Mouse (Mus musculus): Measurements from ENCODE around the gene Cyp2a5.
"Not testable (repeated sequence)": the region's sequence is repeated elsewhere in the genome, so short reads cannot be mapped to it uniquely, and the experiment has no call there.

The Cyp2a5 gene

DNA sequence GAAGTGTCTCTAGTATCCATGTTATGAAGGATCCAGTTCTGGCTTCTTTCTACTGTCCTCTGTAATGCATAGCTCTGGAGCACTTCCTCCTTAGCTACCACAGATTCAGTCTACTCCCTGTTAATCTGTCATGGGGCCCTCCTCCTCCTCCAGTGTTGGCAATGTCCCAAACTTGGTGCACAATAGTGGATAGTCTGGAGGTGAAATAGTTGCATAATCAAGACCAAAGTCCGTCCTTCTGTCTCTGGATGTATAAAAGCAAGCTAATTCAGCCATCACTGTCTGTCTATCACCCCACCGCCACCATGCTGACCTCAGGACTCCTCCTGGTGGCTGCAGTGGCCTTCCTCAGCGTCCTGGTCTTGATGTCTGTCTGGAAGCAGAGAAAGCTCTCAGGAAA lies at the start of gene Cyp2a5:
Cyp2a5 (plus strand) TSS at position 247 of the 400 bp plus-strand sequence.
- peak; percentile 78 to 90 for DNase-seq

DNA sequence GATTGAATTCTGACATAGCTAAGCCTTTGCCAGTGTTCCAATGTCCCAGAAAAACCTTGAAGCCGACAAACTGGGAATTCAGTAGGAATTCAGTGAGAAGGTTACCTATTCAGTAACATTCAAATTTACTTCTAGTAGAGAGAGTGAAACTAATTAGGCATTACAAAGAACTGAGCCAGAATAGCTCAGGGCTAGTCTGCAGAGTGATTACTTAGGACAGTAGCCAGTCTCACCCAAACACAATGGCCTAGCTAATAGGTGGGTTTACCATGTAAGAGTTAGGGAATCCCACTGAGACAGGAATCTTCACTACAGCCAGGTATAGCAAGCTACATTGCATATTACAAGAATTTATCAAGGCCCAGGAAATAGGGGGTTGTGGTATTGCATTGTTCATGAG lies 49.1 kb upstream of the Cyp2a5 start:
- not testable (repeated sequence) for DNase-seq

GRCm38 (mm10) chr7:26789984-26790383 lies 45.1 kb upstream of the Cyp2a5 start:
- DNase-seq, result no peak

DNA sequence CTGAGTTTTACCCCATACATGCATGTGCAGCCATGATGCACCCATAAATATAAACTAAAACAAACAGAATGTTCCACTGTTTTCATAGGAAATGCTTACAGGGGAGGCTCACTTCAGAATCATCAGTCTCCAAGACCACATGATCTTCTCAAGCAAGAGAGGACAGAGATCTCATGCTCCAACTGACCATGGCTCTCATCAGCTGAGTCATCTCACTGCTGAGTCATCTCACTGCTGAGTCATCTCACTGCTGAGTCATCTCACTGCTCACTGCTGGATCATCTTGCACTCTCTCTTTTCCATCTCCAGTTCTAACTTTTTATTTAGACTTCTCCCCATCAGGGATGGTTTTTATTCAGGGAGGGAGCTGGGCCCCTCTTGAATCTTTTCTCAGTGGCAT lies 35.0 kb upstream of the Cyp2a5 start:
- no peak for DNase-seq

DNA sequence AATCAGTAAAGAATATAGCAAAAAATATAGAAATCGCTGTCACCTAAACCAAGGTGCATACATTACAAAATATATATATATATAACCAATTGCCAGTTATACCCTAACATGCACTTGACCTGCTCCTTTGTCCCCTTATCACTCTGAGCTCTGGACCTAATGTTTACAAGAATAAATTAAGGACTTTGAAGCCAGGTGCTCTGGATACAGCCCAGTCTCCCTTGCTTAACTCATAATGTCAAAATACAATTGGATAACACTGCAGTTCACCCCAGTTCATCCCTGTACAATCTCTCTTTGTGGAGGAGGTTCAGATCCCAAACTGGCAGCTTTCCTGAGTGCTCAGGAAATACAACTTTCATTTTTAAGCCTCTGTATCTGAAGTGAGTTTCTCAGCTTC lies 34.1 kb upstream of the Cyp2a5 start:
- DNase-seq, result no peak

GRCm38 (mm10) chr7:26808592-26808991 lies 26.5 kb upstream of the Cyp2a5 start, which contains the start of gene Cyp2g1:
Gene Cyp2g1 (plus strand): TSS chr7:26808892.
- DNase-seq, result no peak

- not testable (repeated sequence) for DNase-seq
These were observed 3.4 kb upstream of the Cyp2a5 start for GRCm38 (mm10) chr7:26831556-26832292.

DNA sequence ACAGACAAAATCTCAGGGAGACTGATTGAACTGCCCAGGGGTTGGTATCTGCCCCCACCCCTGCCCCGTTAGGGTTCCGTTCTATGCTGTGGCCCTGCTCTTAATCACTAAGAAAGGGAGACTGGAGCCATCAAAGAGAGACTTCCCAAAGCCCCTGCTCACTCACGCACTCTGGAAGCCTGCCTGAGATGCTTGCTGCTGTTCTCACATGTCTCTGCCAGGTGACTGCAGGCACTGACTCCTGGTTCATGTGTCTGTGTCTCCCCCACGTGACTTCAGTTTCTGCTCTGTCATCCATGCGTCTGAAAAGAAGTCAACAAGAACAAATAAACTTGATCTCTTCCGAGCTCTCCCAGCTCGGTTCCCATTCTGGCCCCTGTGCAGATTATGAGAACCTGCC lies 2.4 kb upstream of the Cyp2a5 start:
- peak; percentile 81 to 87 for DNase-seq

GRCm38 (mm10) chr7:26843400-26843799 lies 8.3 kb downstream of the Cyp2a5 start:
- DNase-seq, result not testable (repeated sequence)

DNA sequence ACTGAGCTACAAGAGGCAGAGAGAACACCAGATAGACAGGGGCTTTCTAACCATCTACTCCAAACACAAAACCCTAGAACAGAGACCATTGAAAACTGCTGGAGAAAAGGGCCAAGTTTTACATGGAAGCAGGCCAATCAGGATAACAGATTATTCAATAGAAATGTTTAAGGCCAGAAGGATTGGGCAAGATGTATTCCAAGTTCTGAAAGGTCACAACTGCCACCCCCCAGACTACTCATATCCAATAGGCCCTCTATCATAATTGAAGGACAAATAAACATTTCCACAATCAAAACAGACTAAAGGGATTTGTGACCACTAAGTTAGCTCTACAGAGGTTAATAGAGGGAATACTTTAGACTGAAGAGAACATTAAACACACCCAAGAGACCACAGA lies 15.0 kb downstream of the Cyp2a5 start:
- DNase-seq, result not testable (repeated sequence)

GRCm38 (mm10) chr7:26878581-26878980 lies 43.5 kb downstream of the Cyp2a5 start:
- DNase-seq, result not testable (repeated sequence)

GRCm38 (mm10) chr7:26880600-26880999 lies 45.5 kb downstream of the Cyp2a5 start:
- DNase-seq, result not testable (repeated sequence)

Data from kidney, adult 8-10 months (tissue).